ENCODE assay signal across 7 mouse cellular contexts in the genomic region with DNA sequence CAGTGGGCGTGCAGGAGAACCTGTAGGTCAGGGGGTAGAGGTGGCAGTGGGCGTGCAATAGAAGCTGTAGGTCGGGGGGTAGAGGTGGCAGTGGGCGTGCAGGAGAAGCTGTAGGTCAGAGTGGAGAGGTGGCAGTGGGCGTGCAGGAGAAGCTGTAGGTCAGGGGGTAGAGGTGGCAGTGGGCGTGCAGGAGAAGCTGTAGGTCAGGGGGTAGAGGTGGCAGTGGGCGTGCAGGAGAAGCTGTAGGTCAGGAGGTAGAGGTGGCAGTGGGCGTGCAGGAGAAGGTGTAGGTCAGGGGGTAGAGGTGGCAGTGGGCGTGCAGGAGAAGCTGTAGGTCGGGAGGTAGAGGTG. TPM values are rescaled to one million over a fixed set of nuclear protein-coding genes. Genes with fewer than 3 reads are reported as not detected.
A peak's percentile ranks its signal among the peaks of the same experiment; 100 is the strongest.
DNase-seq lines count a peak whose midpoint lies in the region; ATAC-seq and TF ChIP-seq lines count a peak whose summit lies in the region.
"Not testable (repeated sequence)": the region's sequence is repeated elsewhere in the genome, so short reads cannot be mapped to it uniquely, and the experiment has no call there.

No protein-coding gene starts in this region.

- H3K9ac ChIP-seq in hindbrain, embryonic 11.5 days (ENCODE audit: low read depth, low read length); limb, embryonic 14.5 days (ENCODE audit: low read depth, low read length, severe bottlenecking); midbrain, postnatal 0 days (replicated peaks; ENCODE audit: low read length, poor library complexity, severe bottlenecking): not testable (repeated sequence)

- peak; percentile 5 for DNase-seq in adrenal gland, adult 8-10 months
- peak; percentile 16 for DNase-seq in cerebellum, adult 9-11 months
- peak; percentile 77 for DNase-seq in forelimb bud, embryonic 11.5 days (ENCODE audit: low read depth, low spot score)
- peak; percentile 45 for DNase-seq in hindbrain, embryonic 11.5 days (ENCODE audit: low spot score)
- DNase-seq in limb, embryonic 14.5 days (ENCODE audit: low spot score) = peak; percentile 55
- peak; percentile 68 for DNase-seq in midbrain, postnatal 0 days (ENCODE audit: low spot score)
- peak; percentile 73 for DNase-seq in splenic B cell, adult 2 months (ENCODE audit: low read depth, low spot score)

- not testable (repeated sequence) for H3K4me1 ChIP-seq in hindbrain, embryonic 11.5 days (replicated peaks; ENCODE audit: control insufficient read depth, insufficient read depth, low read length); limb, embryonic 14.5 days (ENCODE audit: control insufficient read depth, insufficient read depth, low read length); midbrain, postnatal 0 days (ENCODE audit: insufficient read depth, low read length)

- H3K9me3 ChIP-seq in hindbrain, embryonic 11.5 days (ENCODE audit: control insufficient read depth, low read length); limb, embryonic 14.5 days (ENCODE audit: control insufficient read depth, low read length); midbrain, postnatal 0 days (ENCODE audit: low read length): not testable (repeated sequence)

- not testable (repeated sequence) for ATAC-seq in hindbrain, embryonic 11.5 days (ENCODE audit: low FRiP score); limb, embryonic 14.5 days (ENCODE audit: low FRiP score, low read depth); midbrain, postnatal 0 days (ENCODE audit: low FRiP score)

- not testable (repeated sequence) for H3K4me2 ChIP-seq in hindbrain, embryonic 11.5 days (replicated peaks; ENCODE audit: low read depth, low read length); limb, embryonic 14.5 days (replicated peaks; ENCODE audit: low read depth, low read length, severe bottlenecking); midbrain, postnatal 0 days (ENCODE audit: low read depth, low read length, poor library complexity, severe bottlenecking)

- H3K27ac ChIP-seq in hindbrain, embryonic 11.5 days (ENCODE audit: low read depth, low read length); limb, embryonic 14.5 days (replicated peaks; ENCODE audit: low read depth, low read length); midbrain, postnatal 0 days (ENCODE audit: low read depth, low read length): not testable (repeated sequence)

- WGBS in hindbrain, embryonic 11.5 days = 86% methylated on average over 10 of the region's 10 CpGs
- WGBS in limb, embryonic 14.5 days = 87% methylated on average over 10 of the region's 10 CpGs
- 88% methylated on average over 10 of the region's 10 CpGs for WGBS in midbrain, postnatal 0 days

- not testable (repeated sequence) for H3K27me3 ChIP-seq in hindbrain, embryonic 11.5 days (ENCODE audit: control insufficient read depth, insufficient read depth, low read length); limb, embryonic 14.5 days (ENCODE audit: control insufficient read depth, insufficient read depth, low read length); midbrain, postnatal 0 days (ENCODE audit: insufficient read depth, low read length); splenic B cell, adult 2 months (ENCODE audit: control insufficient read depth, insufficient read depth, low read length, poor library complexity, severe bottlenecking)

- not testable (repeated sequence) for TF ChIP-seq CTCF in midbrain, postnatal 0 days (IDR thresholded peaks at IDR 0.05)

- not testable (repeated sequence) for H3K4me3 ChIP-seq in hindbrain, embryonic 11.5 days (ENCODE audit: low read depth, low read length); limb, embryonic 14.5 days (replicated peaks; ENCODE audit: low read length); midbrain, postnatal 0 days (ENCODE audit: low read depth, low read length)

- TF ChIP-seq POLR2A in limb, embryonic 14.5 days (IDR thresholded peaks at IDR 0.05; ENCODE audit: borderline replicate concordance, extremely low read depth, insufficient read depth, insufficient read length) = not testable (repeated sequence)

- not testable (repeated sequence) for H3K36me3 ChIP-seq in hindbrain, embryonic 11.5 days (ENCODE audit: control insufficient read depth, insufficient read depth, low read length); limb, embryonic 14.5 days (ENCODE audit: control insufficient read depth, insufficient read depth, low read length); midbrain, postnatal 0 days (ENCODE audit: insufficient read depth, low read length); splenic B cell, adult 2 months (ENCODE audit: control insufficient read depth, insufficient read depth, low read length, poor library complexity, severe bottlenecking)

RNA-seq across cellular contexts. Expression of a gene that starts 4.3 kb away (rescaled TPM):
- total RNA-seq in adrenal gland, adult 8-10 months (2022) = not detected
- polyA plus RNA-seq in hindbrain, embryonic 11.5 days (2014; fragmentation: Nextera tagmentation; extraction: Ambion mirVana) = 0.40 and 0.46 TPM in 2 replicates
- polyA plus RNA-seq in limb, embryonic 14.5 days (2012; rRNA removed) = 5.2 and 6.0 TPM in 2 replicates
- polyA plus RNA-seq in limb, embryonic 14.5 days (2014; fragmentation: Nextera tagmentation; extraction: Ambion mirVana) = 7.6 and 11.1 TPM in 2 replicates
- total RNA-seq in midbrain, postnatal 0 days (2014; rRNA removed) = 0.19 and 0.22 TPM in 2 replicates
- polyA plus RNA-seq in midbrain, postnatal 0 days (2015; fragmentation: Nextera tagmentation; extraction: Ambion mirVana) = 0.14 and 0.23 TPM in 2 replicates

RNA-seq across cellular contexts. Expression of a gene that starts 21.3 kb away (rescaled TPM):
- total RNA-seq in adrenal gland, adult 8-10 months (2022) = not detected
- polyA plus RNA-seq in hindbrain, embryonic 11.5 days (2014; fragmentation: Nextera tagmentation; extraction: Ambion mirVana) = 0.77 and 2.1 TPM in 2 replicates
- 3.7 and 4.3 TPM in 2 replicates for polyA plus RNA-seq in limb, embryonic 14.5 days (2012; rRNA removed)
- polyA plus RNA-seq in limb, embryonic 14.5 days (2014; fragmentation: Nextera tagmentation; extraction: Ambion mirVana) = 9.5 and 10.9 TPM in 2 replicates
- not detected in 2 replicates for total RNA-seq in midbrain, postnatal 0 days (2014; rRNA removed)
- not detected in 2 replicates for polyA plus RNA-seq in midbrain, postnatal 0 days (2015; fragmentation: Nextera tagmentation; extraction: Ambion mirVana)

RNA-seq across cellular contexts. Expression of a gene that starts 58.2 kb away (rescaled TPM):
- 10 to 100 TPM; 30.0 to 53.6 (median 45.1) TPM for total RNA-seq in adrenal gland, adult 8-10 months (2022)
- 8.8 and 12.2 TPM in 2 replicates for polyA plus RNA-seq in hindbrain, embryonic 11.5 days (2014; fragmentation: Nextera tagmentation; extraction: Ambion mirVana)
- polyA plus RNA-seq in limb, embryonic 14.5 days (2012; rRNA removed) = 27.1 and 34.2 TPM in 2 replicates
- 16.7 and 17.7 TPM in 2 replicates for polyA plus RNA-seq in limb, embryonic 14.5 days (2014; fragmentation: Nextera tagmentation; extraction: Ambion mirVana)
- 15.7 and 17.2 TPM in 2 replicates for total RNA-seq in midbrain, postnatal 0 days (2014; rRNA removed)
- polyA plus RNA-seq in midbrain, postnatal 0 days (2015; fragmentation: Nextera tagmentation; extraction: Ambion mirVana) = 9.9 and 10.3 TPM in 2 replicates

Comparison
In these comparisons a context has a peak if more than half of its experiments do, and no peak if none do; other contexts are left out.
1. DNase-seq: peak in every context shown above with its lines; median percentile 77 in forelimb bud, embryonic 11.5 days; 73 in splenic B cell, adult 2 months; 68 in midbrain, postnatal 0 days; 55 in limb, embryonic 14.5 days; 45 in hindbrain, embryonic 11.5 days; 16 in cerebellum, adult 9-11 months; 5 in adrenal gland, adult 8-10 months.